Mouse (Mus musculus) erythroblast, embryonic 14.5 days (primary cell): Measurements from ENCODE around the gene Zfp992.
"Not testable (repeated sequence)": the region's sequence is repeated elsewhere in the genome, so short reads cannot be mapped to it uniquely, and the experiment has no call there.

Experiments
- GATA1 ChIP-seq: IDR thresholded peaks from 2 replicates; pipeline ENCODE4 v1.6.1; 2012; ENCODE audit warnings: low read length, inconsistent platforms, mixed read lengths
- TAL1 ChIP-seq: IDR thresholded peaks from 3 replicates; pipeline ENCODE4 v1.6.1; 2012; ENCODE audit warnings: low read length, inconsistent platforms, mixed read lengths

GRCm38 (mm10) chr4:146446135-146446534 lies 2.7 kb upstream of the Zfp992 start:
- TF ChIP-seq GATA1, TAL1: not testable (repeated sequence)
